Mouse (Mus musculus): ENCODE data around the gene Trim11. TPM values are rescaled to one million over a fixed set of nuclear protein-coding genes. Genes with fewer than 3 reads are reported as not detected.

Gene Trim11
- total RNA-seq (2012; rRNA removed) (22.9 and 27.0 TPM in 2 replicates), polyA plus RNA-seq (2012; ENCODE audit: insufficient read depth in 1 of 2, insufficient read length in 2 of 2, low read depth in 1 of 2, low replicate concordance in 2 of 2, missing spikeins in 1 of 2) (10 to 100 TPM in 1 of 2 experiments, not detected in 1; 24.8 TPM)

DNA sequence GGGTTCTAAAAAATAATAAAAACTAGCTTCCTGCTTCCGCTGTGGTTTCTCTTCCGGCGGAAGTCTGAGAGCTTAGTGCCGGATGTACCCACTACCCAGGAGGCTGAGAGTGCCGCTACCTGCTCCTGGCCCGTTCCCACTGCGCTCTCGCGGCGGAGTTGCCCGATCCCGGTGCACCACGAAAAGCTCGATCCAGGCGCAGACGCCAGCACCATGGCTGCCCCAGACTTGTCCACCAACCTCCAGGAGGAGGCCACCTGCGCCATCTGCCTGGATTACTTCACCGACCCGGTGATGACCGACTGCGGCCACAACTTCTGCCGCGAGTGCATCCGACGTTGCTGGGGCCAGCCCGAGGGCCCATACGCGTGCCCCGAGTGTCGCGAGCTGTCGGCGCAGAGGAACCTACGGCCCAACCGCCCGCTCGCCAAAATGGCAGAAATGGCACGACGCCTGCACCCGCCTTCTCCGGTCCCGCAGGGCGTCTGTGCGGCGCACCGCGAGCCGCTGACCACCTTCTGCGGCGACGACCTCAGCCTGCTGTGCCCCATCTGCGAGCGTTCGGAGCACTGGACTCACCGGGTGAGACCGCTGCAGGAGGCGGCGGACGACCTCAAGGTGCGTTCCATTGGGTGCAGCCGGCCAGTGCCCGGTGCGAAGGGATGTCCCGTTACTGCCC is at the start of gene Trim11:
Gene Trim11, plus strand, starts transcription at position 67 of the 679 bp plus-strand sequence.
- H3K9ac ChIP-seq (ENCODE audit: control insufficient read depth, low read depth, low read length, poor library complexity, severe bottlenecking) = peak within 1 kb of the TSS; percentile 81
- H3K27ac ChIP-seq (ENCODE audit: control insufficient read depth, low read depth, low read length) = peak within 1 kb of the TSS; percentile 89
- H3K36me3 ChIP-seq (ENCODE audit: control insufficient read depth in 1 of 2, insufficient read depth in 2 of 2, low read length in 2 of 2) = peaks cover 5 to 23% of the 10 kb centered on the region in 2 experiments; a peak in 3 of 4 replicates
- DNase-seq (ENCODE audit: low read depth, low spot score) = peak; percentile 92
- H3K79me2 ChIP-seq (ENCODE audit: control insufficient read depth, insufficient read depth, low read length, poor library complexity) = peaks cover 52% of the 10 kb centered on the region
- H3K27me3 ChIP-seq (ENCODE audit: control insufficient read depth in 1 of 2, insufficient read depth in 2 of 2, low read length in 2 of 2) = no peaks in the 10 kb centered on the region
- H3K4me3 ChIP-seq (ENCODE audit: control insufficient read depth in 1 of 2, insufficient read depth in 1 of 2, low read depth in 2 of 2, low read length in 2 of 2) = peak within 1 kb of the TSS; percentile 88 to 97
- H3K9me3 ChIP-seq (replicated peaks; ENCODE audit: insufficient read depth, low read length) = no peaks in the 10 kb centered on the region
- H3K4me1 ChIP-seq (ENCODE audit: control insufficient read depth in 1 of 2, insufficient read depth in 2 of 2, low read length in 2 of 2) = peaks cover 15 to 18% of the 10 kb centered on the region in 2 experiments
- TF ChIP-seq TAL1 (IDR thresholded peaks at IDR 0.05; ENCODE audit: low read length) = no peak
- 0 out of 2 replicates have a peak, but pooled peaks have one; percentile 5 for TF ChIP-seq NRF1 (IDR thresholded peaks at IDR 0.05; ENCODE audit: insufficient read depth, low read depth, low read length, poor library complexity, severe bottlenecking)
- peak; percentile 74 for TF ChIP-seq ZNF384 (IDR thresholded peaks at IDR 0.05; ENCODE audit: low read depth, low read length)
- TF ChIP-seq ETS1 (IDR thresholded peaks at IDR 0.05; ENCODE audit: low read depth, low read length) = no peak
- TF ChIP-seq MXI1 (IDR thresholded peaks at IDR 0.05; ENCODE audit: low read depth, low read length) = peak; percentile 50
- TF ChIP-seq ZKSCAN1 (IDR thresholded peaks at IDR 0.05; ENCODE audit: low read depth, low read length) = no peak
- TF ChIP-seq TBP (IDR thresholded peaks at IDR 0.05; ENCODE audit: low read depth, low read length) = peak; percentile 91
- peak; percentile 93; the same call in 1 of the 2 replicates for TF ChIP-seq POLR2AphosphoS2 (IDR thresholded peaks at IDR 0.05; ENCODE audit: low read length)
- peak; percentile 89 for TF ChIP-seq HCFC1 (IDR thresholded peaks at IDR 0.05; ENCODE audit: low read depth, low read length)
- TF ChIP-seq SIN3A (IDR thresholded peaks at IDR 0.05; ENCODE audit: low read length) = peak; percentile 93
- TF ChIP-seq ZMIZ1 (IDR thresholded peaks at IDR 0.05; ENCODE audit: low read depth, low read length) = peak; percentile 83
- TF ChIP-seq GABPA (IDR thresholded peaks at IDR 0.05; ENCODE audit: low read depth, low read length) = 0 out of 2 replicates have a peak, but pooled peaks have one; percentile 17
- no peak for TF ChIP-seq USF2 (IDR thresholded peaks at IDR 0.05; ENCODE audit: borderline replicate concordance in 1 of 2, insufficient read depth in 1 of 2, low read depth in 1 of 2, low read length in 2 of 2)
- peak; percentile 78 to 96 for TF ChIP-seq POLR2A (IDR thresholded peaks at IDR 0.05; ENCODE audit: control insufficient read depth in 1 of 2, insufficient read depth in 1 of 2, low read depth in 1 of 2, low read length in 2 of 2, poor library complexity in 1 of 2)
- TF ChIP-seq UBTF (IDR thresholded peaks at IDR 0.05; ENCODE audit: borderline replicate concordance, insufficient read depth, low read depth, low read length) = no peak
- 0 out of 2 replicates have a peak, but pooled peaks have one; percentile 20 for TF ChIP-seq MYC (IDR thresholded peaks at IDR 0.05; ENCODE audit: low read depth, low read length)
- TF ChIP-seq ELF1 (IDR thresholded peaks at IDR 0.05; ENCODE audit: low read depth, low read length) = peak; percentile 95
- TF ChIP-seq MAZ (IDR thresholded peaks at IDR 0.05; ENCODE audit: low read depth, low read length) = peak; percentile 30; the same call in 1 of the 2 replicates
- TF ChIP-seq BHLHE40 (IDR thresholded peaks at IDR 0.05; ENCODE audit: borderline replicate concordance, low read depth, low read length) = no peak
- TF ChIP-seq NELFE (IDR thresholded peaks at IDR 0.05; ENCODE audit: low read depth, low read length) = peak; percentile 96
- TF ChIP-seq TCF12 (IDR thresholded peaks at IDR 0.05; ENCODE audit: low read depth, low read length) = peak; percentile 59; the same call in 1 of the 2 replicates

Data from MEL (cell line).